Mouse (Mus musculus) cerebellum, adult 2 months (tissue): ENCODE measurements around the gene Ppig.

Source experiments
- CTCF ChIP-seq: fragments of 200-500 bp; IDR thresholded peaks from 2 replicates; pipeline ENCODE4 v1.5.1; 2011; ENCODE audit warnings: low read depth, mild to moderate bottlenecking, control low read depth, low read length, moderate library complexity, borderline replicate concordance; ENCODE audit not compliant: insufficient read depth
- POLR2A ChIP-seq: fragments of 200-500 bp; IDR thresholded peaks from 2 replicates; pipeline ENCODE4 v1.6.1; 2011; ENCODE audit warnings: low read length, control low read depth, borderline replicate concordance; ENCODE audit not compliant: insufficient read depth

DNA sequence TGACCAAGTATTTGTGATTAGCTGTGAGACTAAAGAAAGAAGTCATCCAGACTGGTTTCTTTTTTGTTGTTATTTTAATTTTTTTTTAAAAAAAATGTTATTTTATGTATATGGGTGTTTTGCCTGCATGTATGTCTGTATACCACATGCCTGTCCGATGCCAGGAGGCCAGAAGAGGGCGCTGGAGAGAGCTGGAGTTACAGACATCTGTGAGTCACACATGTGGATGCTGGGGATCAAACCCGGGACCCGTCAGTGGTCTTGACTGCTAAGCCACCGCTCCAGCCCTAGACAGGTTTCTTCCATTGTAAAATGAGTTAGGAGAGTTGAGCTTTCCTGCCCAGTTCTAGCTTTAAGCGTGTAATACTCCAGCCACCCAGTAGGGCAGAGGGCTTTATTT is 42.4 kb upstream of the Ppig start:
- TF ChIP-seq POLR2A (no peak), CTCF (no peak)
